Mouse (Mus musculus): Measurements from ENCODE around the gene Apobec4. TPM values are rescaled to one million over a fixed set of nuclear protein-coding genes. Genes with fewer than 3 reads are reported as not detected.
A peak's percentile ranks its signal among the peaks of the same experiment; 100 is the strongest.

Apobec4 gene
- total RNA-seq (2021): not detected
- long read RNA-seq, experiment 1: 0 reads
- long read RNA-seq, experiment 2: 0 reads

DNA sequence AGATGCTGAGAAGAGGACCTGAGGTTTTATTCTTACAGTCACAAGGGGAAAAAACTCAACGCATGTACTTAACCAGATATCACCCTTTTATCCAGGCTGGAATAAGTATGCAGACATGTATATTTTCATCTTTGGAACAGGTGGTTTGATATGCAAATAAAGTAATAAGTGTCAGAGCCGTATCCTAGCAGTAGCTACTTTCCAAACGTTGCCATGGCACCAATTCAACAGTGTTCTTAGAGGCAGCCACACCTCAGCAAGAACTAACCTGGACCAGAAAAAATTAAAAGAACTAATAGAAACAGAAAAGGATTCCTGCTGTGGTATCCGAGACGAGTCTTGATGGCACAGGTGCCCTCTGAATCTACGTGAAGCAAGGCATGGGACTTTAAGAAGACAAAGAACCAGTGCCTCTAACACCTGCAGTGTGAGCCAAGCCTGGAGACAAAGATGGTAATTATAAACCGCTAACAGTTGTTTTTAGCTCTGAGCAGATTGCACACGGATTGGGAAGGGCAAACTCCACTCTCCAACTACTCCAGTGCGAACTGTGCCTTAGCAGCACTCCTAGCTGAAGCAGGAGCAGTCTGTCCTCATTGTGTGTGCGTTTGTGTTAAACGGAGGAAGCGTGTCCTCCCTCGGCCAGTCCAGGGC lies at the start of gene Apobec4:
Apobec4 (plus strand) TSS at position 240 of the 654 bp plus-strand sequence.
- DNase-seq (ENCODE audit: low spot score in 2 of 2): no peak

DNA sequence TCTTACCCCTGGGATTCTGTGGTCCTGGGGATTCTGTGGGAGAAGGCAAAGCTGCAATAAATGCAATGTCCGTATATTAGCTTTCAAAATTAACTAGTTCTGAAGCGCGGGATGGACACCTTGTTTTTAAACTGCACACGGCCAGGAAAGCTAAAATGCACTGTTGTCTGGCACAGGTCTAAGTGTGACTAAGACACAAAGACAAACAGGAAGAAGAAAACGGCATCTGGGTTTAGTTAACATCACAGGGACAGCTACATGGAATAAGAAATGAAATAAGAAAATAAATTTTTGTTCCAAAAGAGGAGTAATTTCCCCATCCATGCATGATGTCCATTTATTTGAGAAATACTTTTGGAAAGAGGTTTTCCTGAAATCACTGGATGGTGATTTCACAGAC lies 49.3 kb upstream of the Apobec4 start:
- DNase-seq (ENCODE audit: low spot score in 2 of 2): no peak

DNA sequence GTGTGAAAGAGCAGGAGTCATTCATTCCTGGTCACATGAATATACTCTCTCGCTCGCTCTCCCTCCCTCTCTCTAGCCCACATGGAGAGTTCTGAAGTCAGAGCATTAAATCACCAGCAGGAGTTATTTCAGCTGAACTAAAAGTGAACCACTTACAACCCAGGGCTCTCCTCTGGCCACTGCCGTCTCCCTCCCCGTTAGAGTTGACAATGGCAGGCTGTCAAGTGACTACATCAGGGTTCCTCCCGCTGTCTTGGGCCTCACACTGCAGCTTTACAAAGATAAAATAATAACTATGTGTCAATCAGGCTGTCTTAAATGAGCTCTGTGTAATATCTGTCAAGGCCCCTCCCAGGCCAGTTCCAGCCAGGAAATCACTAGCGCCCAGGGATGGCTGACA lies 47.4 kb upstream of the Apobec4 start:
- DNase-seq (ENCODE audit: low spot score in 2 of 2): peak in 1 of 2 experiments; percentile 22

DNA sequence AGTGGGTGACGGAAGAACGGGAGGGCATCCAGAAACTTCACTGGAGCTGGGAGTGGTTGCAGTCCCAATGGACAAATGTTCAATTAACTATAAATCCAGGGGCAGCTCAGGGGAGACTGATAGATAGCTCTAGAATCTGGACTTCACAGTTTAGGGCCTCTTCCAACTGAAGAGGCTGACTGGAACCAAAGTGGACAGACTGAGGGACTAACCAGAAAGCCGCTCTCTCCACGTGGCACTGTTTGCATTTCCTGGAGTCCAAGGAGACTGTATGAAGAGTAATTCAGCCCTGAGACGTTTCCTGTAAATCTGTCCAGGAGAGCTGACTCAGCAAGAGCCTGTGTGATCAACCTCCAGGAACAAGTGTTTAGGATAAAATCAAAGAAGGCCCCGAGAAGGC lies 46.4 kb upstream of the Apobec4 start:
- DNase-seq (ENCODE audit: low spot score in 2 of 2): no peak

DNA sequence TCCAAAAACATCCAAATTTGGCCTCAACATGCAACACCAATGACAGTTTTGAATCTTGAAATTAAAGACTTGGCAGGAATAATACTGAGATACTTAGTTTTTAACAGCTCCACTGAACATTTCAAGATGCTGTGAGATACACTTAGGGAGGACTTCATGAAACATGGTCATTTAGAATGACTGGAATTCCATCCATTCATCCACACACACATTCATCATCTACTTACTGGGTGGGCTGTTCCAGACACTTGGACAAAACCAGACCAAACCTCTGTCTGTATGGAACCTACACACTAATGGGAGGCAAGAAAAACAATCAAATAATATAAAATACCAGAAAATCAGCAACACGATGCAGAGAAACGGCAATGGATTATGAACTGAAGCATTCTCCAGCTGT lies 42.8 kb upstream of the Apobec4 start:
- DNase-seq (ENCODE audit: low spot score in 2 of 2): no peak

DNA sequence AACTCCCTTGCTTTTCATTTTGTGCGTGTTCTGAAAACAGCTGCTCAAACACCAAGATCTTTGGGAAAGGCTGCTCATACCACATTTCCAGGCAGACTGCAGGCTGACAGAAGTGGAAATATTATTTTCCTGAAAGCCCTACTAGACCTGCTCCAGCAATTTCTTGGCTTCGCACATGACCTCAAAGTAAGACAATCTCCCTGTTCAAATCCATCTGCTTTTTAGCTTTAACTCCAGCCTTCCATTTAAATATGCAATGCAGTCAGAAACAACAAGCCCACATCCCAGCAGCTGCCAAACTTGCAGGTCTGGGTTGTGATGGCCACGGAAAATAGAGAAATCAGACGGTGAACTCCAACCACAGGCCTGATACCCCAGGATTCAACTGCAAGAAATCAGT lies 39.3 kb upstream of the Apobec4 start:
- no peak for DNase-seq (ENCODE audit: low spot score in 2 of 2)

DNA sequence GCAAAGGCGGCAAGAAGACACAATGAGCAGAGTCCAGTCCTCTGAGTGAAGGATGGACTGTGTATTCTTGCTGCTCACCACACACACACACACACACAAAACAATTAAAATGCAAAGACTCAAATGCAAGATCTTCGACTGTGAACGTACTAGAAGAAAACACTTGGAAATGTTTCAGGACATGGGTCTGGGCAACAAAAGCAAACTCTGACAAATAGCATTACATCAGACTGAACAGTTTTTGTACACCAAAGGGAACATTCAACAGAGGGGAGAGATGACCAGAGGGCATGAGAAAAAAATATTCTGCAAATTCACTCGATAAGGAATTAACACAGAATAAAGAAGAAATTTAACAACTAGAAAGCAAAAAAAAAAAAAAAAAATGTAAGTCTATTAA lies 36.4 kb upstream of the Apobec4 start:
- no peak for DNase-seq (ENCODE audit: low spot score in 2 of 2)

DNA sequence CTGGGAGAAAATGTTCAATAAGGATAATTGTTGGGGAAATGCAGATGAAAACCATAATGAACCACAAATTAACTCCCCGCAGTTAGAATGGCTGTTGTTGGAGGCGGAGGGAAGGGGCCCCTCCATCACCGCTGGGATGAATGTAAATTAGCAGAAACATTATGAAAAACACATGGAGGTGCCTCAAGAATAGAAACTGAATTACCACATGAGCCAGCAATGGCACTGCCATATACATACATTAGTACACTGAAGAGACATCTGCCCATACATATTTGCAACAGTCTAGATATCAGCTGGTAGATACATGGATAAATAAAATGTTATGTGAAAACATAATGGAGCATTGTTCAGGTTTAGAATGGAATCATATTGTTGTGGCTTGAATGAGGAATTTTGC lies 35.9 kb upstream of the Apobec4 start:
- DNase-seq (ENCODE audit: low spot score in 2 of 2): no peak

DNA sequence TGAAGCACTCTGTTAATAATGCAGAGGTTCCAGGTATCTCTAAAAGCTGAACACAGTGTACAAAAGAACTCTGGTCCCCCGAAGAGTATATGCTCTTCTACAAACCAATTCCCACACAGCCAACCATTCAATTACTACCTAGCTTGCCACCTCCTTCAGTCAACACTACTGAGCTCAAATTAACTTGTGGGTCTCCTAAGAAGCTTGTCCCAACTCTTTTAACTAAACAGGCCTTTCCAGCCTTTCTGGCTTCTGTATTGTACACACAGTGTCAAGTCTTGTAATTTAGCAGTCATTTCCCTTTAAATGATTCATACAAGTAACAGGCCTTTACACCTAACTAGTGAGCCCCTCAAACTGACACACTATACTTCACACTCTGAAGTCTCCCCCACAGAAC lies 33.0 kb upstream of the Apobec4 start:
- no peak for DNase-seq (ENCODE audit: low spot score in 2 of 2)

DNA sequence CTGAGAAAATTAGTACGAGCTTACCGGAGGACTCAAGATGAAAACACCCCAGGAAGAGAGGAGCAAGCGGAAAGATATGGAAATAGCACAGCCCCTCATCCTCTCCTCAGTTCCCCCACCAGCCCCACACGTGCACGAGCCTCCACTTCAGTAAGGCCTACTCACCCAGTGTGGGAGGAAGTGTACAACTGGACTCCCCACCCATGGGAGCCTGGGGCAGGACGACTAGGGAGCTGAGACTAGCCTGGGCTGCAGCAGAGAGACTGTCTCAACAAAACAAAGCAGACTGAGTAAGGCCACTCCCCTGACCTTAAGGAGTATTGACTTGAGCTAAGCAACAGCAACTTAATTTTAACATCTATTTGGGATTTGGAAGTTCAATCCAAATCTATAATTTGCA lies 32.2 kb upstream of the Apobec4 start:
- DNase-seq (ENCODE audit: low spot score in 2 of 2): no peak

DNA sequence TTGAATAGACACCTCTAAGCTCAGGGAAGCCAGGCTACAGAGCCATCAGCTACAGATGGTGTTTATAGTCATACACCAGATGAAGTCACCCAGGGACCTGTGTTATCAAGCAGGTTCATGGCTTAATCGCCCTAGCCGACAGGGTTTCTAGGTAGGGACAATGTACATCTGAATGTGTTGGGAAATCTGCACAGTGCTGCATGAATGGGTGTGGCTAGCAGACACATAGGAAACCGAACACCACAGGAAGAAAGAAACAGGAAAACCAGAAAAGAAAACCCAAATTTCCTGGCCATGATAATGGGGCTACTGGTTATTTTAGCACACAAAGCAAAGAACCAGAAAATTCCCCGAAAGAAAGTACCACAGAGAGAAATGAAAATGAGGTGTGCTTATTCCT lies 29.4 kb upstream of the Apobec4 start:
- DNase-seq (ENCODE audit: low spot score in 2 of 2): no peak

DNA sequence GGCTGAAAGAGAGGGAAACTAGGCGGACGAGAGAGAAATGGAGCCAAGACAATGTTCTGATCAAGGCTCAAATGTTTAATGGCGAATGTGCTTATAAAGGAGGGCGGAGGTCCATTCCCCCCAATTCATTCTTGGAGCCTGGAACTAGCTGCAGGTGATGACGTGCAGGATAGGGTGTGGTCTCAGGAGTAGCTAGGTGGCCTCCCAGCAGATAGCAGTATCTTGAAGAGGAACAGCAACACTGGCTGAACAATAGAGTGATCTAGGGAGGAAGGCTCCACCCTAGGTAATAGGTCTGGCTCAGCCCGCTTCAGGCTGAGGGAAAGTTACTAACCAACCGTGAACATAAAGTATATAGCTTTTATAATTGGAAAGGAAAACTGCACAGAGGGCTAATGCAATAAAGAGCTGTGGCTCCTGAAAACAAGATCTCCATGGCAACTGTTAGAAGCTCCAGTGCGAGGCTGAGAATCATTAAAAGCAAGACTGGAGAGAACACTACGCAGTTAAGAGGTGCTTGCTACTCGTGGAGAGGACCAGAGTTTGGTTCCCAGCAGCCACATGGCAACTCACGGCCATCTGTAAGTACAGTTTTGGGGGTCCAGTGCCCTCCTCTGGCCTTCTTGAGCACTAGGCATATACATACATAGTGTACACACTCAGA lies 28.7 kb upstream of the Apobec4 start:
- DNase-seq (ENCODE audit: low spot score in 2 of 2): no peak

DNA sequence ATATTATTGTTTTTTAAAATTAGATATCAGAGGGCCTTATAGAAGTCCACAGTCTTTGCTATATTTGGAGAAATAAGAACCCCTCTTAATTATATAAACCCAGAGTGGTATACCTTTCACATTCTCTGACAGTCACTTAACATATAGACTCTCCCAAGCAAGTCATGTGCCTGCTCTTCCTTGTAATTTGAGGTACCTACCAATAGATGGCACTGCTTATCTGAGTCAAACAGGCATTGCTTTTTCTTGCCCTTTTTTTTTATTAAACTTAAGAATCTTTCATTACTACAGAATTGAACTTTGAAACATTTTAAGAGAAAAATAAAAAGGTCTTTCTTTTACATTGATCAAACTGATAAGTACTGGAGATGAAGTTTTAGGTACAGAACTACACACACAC lies 26.1 kb upstream of the Apobec4 start:
- DNase-seq (ENCODE audit: low spot score in 2 of 2): no peak

DNA sequence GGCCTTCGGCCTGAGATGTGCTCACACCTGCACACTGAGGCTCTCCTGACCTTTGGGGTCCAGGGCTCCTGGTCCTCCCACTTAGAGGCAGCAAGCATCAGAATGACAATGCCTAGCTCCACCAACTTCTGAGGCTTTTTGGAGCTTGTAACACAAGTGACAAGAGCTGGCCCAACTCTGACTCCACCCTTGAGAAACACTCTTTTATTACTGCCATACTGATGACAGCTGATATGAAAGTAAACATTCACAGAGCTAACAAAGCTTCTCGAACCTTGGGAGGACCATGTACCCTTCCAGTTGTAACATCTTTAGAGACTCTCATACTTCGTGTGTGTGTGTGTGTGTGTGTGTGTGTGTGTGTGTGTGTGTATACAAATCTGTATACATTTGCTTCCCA lies 24.3 kb upstream of the Apobec4 start:
- DNase-seq (ENCODE audit: low spot score in 2 of 2): no peak

DNA sequence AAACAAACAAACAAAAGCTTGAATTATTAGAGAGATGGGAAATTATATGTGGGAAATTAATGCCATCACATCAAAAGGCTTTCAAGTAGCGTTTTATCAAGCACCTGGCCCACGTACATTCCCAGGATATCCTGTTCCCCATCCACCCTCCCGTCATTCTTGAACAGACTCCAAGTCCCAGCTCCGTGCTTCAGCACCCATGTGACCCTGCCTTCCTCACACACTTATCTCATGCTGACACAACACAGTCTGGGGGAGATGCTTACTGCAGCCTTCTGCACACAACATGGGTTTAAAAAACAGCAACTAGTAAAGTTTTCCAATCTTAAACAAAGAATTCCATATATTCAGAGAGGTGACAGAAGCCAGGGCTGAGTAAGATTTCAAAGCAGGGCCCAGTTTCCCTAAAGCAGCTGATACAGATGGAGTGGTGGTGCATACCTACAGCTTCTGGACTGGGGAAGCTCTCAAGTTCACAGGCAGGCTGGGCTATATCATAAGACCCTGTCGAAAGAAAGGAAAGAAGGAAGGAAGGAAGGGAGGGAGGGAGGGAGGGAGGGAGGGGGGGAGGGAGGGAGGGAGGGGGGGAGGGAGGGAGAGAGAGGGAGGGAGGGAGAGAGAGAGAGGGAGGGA lies 22.6 kb upstream of the Apobec4 start:
- DNase-seq (ENCODE audit: low spot score in 2 of 2): no peak

DNA sequence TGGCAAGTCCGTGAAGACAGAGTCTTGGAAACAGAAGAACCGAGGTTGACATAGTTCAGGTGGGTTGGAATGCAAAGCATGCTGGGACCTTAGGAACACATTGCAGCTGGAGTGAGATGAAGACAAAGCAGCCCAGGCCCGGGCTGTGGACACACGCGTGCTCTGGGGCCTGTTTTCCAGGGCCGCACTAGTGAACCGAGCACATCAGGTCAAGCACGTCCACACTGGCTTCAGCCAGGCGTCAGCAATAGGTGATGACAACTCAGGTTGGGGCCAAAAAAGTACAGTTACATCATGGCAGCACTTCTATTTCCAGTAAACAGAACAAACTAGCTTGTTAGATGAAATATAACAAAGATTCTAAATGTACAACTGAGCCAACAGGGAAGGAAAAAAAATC lies 11.6 kb upstream of the Apobec4 start:
- DNase-seq (ENCODE audit: low spot score in 2 of 2): no peak

DNA sequence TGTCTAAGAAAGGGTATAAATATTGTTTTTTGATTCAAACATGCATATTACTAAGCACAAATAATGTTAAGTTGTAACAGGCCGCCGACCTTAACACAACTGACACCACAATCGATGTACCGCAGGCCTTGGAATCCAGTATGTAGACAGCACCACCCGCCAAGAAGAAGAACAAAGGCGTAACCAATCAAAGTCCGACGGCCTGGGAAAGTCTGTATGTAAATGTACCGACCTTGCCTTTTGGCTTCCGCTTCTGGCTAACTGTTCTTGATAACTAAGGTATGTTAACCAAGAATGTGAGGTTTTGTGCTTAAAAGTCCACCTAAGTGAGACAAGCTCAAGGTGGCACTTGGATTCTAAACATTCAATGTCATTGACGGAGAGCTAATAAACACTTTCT lies 11.0 kb upstream of the Apobec4 start:
- DNase-seq (ENCODE audit: low spot score in 2 of 2): no peak

DNA sequence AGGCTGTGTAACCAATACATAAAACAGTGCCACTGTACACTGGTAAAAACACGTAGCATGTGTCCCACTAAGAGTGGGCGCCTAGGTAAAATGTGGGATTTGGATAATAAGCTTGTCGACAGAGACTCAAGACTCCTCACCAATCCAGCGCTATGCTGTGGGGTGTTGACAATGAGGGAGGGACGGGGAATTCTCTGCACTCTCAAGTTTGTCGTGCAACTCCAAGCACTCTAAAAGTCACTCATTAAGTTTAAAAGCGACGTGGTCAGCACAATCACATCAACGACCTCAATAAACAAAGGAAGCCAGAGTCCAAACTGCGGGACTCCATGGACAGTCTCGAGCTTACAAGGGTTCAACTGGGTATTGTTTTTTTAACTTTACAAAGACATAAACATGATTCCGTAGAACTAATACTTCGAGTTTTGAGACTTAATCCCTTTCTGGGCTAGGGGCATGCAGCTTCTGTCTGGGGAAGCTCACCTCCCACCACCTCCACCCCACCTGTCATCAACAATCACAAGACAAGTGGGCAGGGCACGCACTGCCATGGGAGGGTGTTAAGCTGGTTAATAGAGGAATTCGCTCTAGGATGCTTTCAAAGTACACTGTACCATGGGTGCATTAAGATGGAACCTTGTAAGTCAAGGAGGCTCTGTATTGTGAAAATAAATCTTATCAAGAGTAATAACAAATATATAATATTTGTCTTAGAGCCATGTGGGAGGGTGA lies 7.1 kb upstream of the Apobec4 start:
- DNase-seq (ENCODE audit: low spot score in 2 of 2): no peak

DNA sequence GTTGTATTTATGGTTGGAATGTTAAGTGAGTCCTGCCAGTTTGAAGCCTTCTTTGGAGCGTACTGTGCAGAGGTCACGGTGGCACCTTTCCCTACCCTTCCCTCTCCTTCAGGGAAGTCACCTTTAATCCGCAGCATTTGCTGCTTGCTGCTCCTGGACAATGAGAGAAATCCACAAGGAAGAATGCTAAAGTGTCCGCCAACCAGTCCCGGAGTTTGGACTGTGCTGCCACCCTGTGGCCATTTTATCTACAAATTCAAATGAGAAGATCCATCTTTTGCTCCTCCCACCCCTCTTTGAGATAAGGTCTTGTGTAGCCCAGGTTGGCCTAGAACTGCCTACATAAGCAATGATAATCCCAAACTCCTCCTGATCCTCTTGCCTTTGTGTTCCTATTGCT lies 3.9 kb upstream of the Apobec4 start:
- DNase-seq (ENCODE audit: low spot score in 2 of 2): peak; percentile 76 to 84

DNA sequence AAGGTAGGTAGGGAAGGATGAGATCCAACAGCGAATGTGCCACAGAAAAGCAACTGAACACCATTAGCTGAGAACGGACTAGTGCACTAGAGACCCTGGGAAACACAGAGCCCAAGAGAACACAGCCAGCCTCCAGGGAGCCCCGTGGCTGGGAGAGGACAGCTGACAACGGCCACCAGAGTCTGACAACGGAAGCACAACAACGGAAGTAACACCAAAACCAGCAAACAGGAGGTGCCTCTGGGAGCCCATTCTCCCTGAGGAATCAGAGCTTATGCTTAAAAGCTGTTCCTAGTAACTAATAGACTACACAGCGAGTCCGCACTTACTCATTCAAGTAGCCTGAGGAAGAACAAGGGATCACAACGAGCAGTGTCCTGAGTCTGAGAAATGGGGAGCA lies 1.1 kb upstream of the Apobec4 start:
- DNase-seq (ENCODE audit: low spot score in 2 of 2): no peak

DNA sequence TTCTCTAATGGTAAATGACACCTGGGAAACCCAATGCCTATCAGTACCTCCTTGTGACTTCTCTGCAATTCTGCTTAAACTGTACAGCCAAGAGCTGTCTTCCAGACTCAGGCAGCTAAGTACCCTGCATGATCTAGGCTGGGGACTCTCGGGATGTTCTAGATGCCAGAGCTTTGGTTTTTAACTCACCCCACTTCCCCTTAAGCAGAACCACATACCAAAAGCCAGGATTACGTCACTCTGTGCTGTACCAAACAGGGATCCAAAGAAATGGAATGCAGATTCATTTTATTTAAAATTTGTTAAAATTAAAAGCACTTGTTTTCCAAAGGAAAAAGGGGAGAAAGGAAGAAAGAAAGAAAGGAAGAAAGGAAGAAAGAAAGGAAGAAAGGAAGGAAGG lies 11.4 kb downstream of the Apobec4 start:
- DNase-seq (ENCODE audit: low spot score in 2 of 2): no peak

All from gastrocnemius, postnatal 4 days (tissue).